Mouse (Mus musculus) hindbrain, embryonic 14.5 days (tissue): Measurements from ENCODE around the gene Ndufs6. TPM values are rescaled to one million over a fixed set of nuclear protein-coding genes. Genes with fewer than 3 reads are reported as not detected.

Source experiments
- ATAC-seq: fragments of 200-750 bp; cut with Nextera tagmentation; 2 replicates; pipeline ENCODE4 v1.8.0; 2017; ENCODE audit warnings: moderate number of reproducible peaks, mild to moderate bottlenecking, moderate TSS enrichment, moderate library complexity; ENCODE audit not compliant: low FRiP score
- DNase-seq: peaks from one replicate; pipeline ENCODE4 v3.0.0-alpha.2; 2015; ENCODE audit warnings: low spot score
- H3K27ac ChIP-seq: fragments of 300-500 bp; sonication (generic); 2 replicates; pipeline ENCODE4 v1.5.1; 2014; ENCODE audit warnings: mild to moderate bottlenecking, moderate library complexity
- H3K27me3 ChIP-seq: fragments of 300-500 bp; sonication (generic); 2 replicates; pipeline ENCODE4 v1.6.1; 2014; ENCODE audit warnings: mild to moderate bottlenecking, low read length, mixed read lengths; ENCODE audit not compliant: control insufficient read depth, insufficient read depth
- H3K36me3 ChIP-seq: fragments of 300-500 bp; sonication (generic); replicated peaks from 2 replicates; pipeline ENCODE4 v1.6.1; 2014; ENCODE audit not compliant: control insufficient read depth, insufficient read depth
- H3K4me1 ChIP-seq: fragments of 300-500 bp; sonication (generic); replicated peaks from 2 replicates; pipeline ENCODE4 v1.6.1; 2014; ENCODE audit warnings: antibody characterized with exemption, low read length, mixed read lengths; ENCODE audit not compliant: control insufficient read depth, insufficient read depth
- H3K4me2 ChIP-seq: fragments of 300-500 bp; sonication (generic); replicated peaks from 2 replicates; pipeline ENCODE4 v1.6.1; 2014; ENCODE audit warnings: mild to moderate bottlenecking, moderate library complexity
- H3K4me3 ChIP-seq: fragments of 300-500 bp; sonication (generic); replicated peaks from 2 replicates; pipeline ENCODE4 v1.5.1; 2014; ENCODE audit warnings: mild to moderate bottlenecking, low read length
- H3K9ac ChIP-seq: fragments of 300-500 bp; sonication (generic); 2 replicates; pipeline ENCODE4 v1.6.1; 2014
- H3K9me3 ChIP-seq: fragments of 300-500 bp; sonication (generic); 2 replicates; pipeline ENCODE4 v1.6.1; 2016; ENCODE audit warnings: low read length; ENCODE audit not compliant: control insufficient read depth
- whole genome bisulfite sequencing: fragments of 180-500 bp; shearing (Covaris S2); extraction: QIAGEN DNeasy Blood & Tissue Kit; methylation state at CpG from one replicate; pipeline ENCODE4 v1.1.7; 2014; 5-methylcytosine and 5-hydroxymethylcytosine counted together
- polyA plus RNA-seq: library from polyadenylated mRNA; unstranded; fragments of >200 nt; fragmentation: Nextera tagmentation; extraction: Ambion mirVana; gene quantifications from 2 replicates; pipeline ENCODE4 v1.2.1, GENCODE M21; 2014

Gene Ndufs6
- polyA plus RNA-seq, 1 experiment from 2014 or later = 433 TPM

GRCm38 (mm10) chr13:73347171-73347570, 18.8 kb upstream of the Ndufs6 start:
- H3K4me3 ChIP-seq = no peak overlapping the region
- no peaks in the 10 kb centered on the region for H3K36me3 ChIP-seq
- no peaks in the 10 kb centered on the region for H3K4me1 ChIP-seq
- 81% methylated on average over 3 of the region's 3 CpGs for WGBS
- DNase-seq (no peak), ATAC-seq (no peak)
- no peak overlapping the region for H3K4me2 ChIP-seq
- H3K27me3 ChIP-seq = no peaks in the 10 kb centered on the region
- H3K9me3 ChIP-seq = no peaks in the 10 kb centered on the region
- no peak overlapping the region for H3K27ac ChIP-seq
- no peak overlapping the region for H3K9ac ChIP-seq

- no peak for ATAC-seq
Measured at GRCm38 (mm10) chr13:73346743-73347142, 18.4 kb upstream of the Ndufs6 start.

GRCm38 (mm10) chr13:73346131-73346530, 17.8 kb upstream of the Ndufs6 start:
- no peak overlapping the region for H3K27ac ChIP-seq
- 48% methylated on average over 2 of the region's 2 CpGs for WGBS

More at GRCm38 (mm10) chr13:73346743-73347142, 18.4 kb upstream of the Ndufs6 start:
- H3K27me3 ChIP-seq = no peaks in the 10 kb centered on the region
- no peak overlapping the region for H3K4me3 ChIP-seq
- no peaks in the 10 kb centered on the region for H3K36me3 ChIP-seq
- no peaks in the 10 kb centered on the region for H3K4me1 ChIP-seq
- no peak overlapping the region for H3K9ac ChIP-seq
- H3K9me3 ChIP-seq = no peaks in the 10 kb centered on the region
- no peak overlapping the region for H3K27ac ChIP-seq
- no peak overlapping the region for H3K4me2 ChIP-seq
- no peak for DNase-seq
- WGBS = 75% methylated on average over 4 of the region's 4 CpGs

GRCm38 (mm10) chr13:73345102-73345890, 17.0 kb upstream of the Ndufs6 start:
- Histone ChIP-seq H3K4me3 (no peak overlapping the region), H3K4me2 (no peak overlapping the region), H3K9ac (no peak overlapping the region), H3K27me3 (no peaks in the 10 kb centered on the region), H3K4me1 (no peaks in the 10 kb centered on the region), H3K27ac (no peak overlapping the region), H3K9me3 (no peaks in the 10 kb centered on the region), H3K36me3 (no peaks in the 10 kb centered on the region)
- 80% methylated on average over 9 of the region's 9 CpGs for WGBS
- DNase-seq = no peak
- ATAC-seq = no peak

More at GRCm38 (mm10) chr13:73346131-73346530, 17.8 kb upstream of the Ndufs6 start:
- H3K27me3 ChIP-seq = no peaks in the 10 kb centered on the region
- no peaks in the 10 kb centered on the region for H3K9me3 ChIP-seq
- no peaks in the 10 kb centered on the region for H3K4me1 ChIP-seq
- DNase-seq = no peak
- H3K9ac ChIP-seq = no peak overlapping the region
- no peak overlapping the region for H3K4me2 ChIP-seq
- no peak overlapping the region for H3K4me3 ChIP-seq
- no peak for ATAC-seq
- H3K36me3 ChIP-seq = no peaks in the 10 kb centered on the region

GRCm38 (mm10) chr13:73336753-73337152, 8.4 kb upstream of the Ndufs6 start:
- no peaks in the 10 kb centered on the region for H3K27me3 ChIP-seq

GRCm38 (mm10) chr13:73331736-73332135, 3.4 kb upstream of the Ndufs6 start:
- DNase-seq (no peak), ATAC-seq (no peak)
- Histone ChIP-seq H3K27ac (no peak overlapping the region), H3K4me2 (peak overlapping the region; percentile 76), H3K9me3 (no peaks in the 10 kb centered on the region), H3K27me3 (no peaks in the 10 kb centered on the region), H3K4me1 (peaks cover 24% of the 10 kb centered on the region), H3K9ac (peak overlapping the region; percentile 88), H3K4me3 (peak overlapping the region; percentile 90), H3K36me3 (no peaks in the 10 kb centered on the region)
- 82% methylated on average over 3 of the region's 3 CpGs for WGBS

More at GRCm38 (mm10) chr13:73336753-73337152, 8.4 kb upstream of the Ndufs6 start:
- Histone ChIP-seq H3K9ac (no peak overlapping the region), H3K9me3 (no peaks in the 10 kb centered on the region), H3K4me1 (peaks cover 3% of the 10 kb centered on the region; the same call in 1 of the 2 replicates), H3K27ac (no peak overlapping the region), H3K4me3 (no peak overlapping the region), H3K36me3 (no peaks in the 10 kb centered on the region), H3K4me2 (no peak overlapping the region)
- ATAC-seq (no peak), DNase-seq (no peak)
- WGBS = 32% methylated on average over 7 of the region's 7 CpGs

GRCm38 (mm10) chr13:73330844-73331501, 2.6 kb upstream of the Ndufs6 start:
- Histone ChIP-seq H3K9ac (peak overlapping the region; percentile 88), H3K27ac (peak overlapping the region; percentile 94), H3K4me2 (peak overlapping the region; percentile 76), H3K36me3 (0 out of 2 replicates have a peak, but pooled peaks cover 7% of the 10 kb centered on the region), H3K4me3 (peak overlapping the region; percentile 90), H3K27me3 (no peaks in the 10 kb centered on the region), H3K4me1 (peaks cover 24% of the 10 kb centered on the region), H3K9me3 (no peaks in the 10 kb centered on the region)
- peak; percentile 93 for ATAC-seq
- DNase-seq = peak; percentile 93
- under 1% methylated on average over 42 of the region's 42 CpGs for WGBS

GRCm38 (mm10) chr13:73323406-73323805, 4.9 kb downstream of the Ndufs6 start:
- 95% methylated on average over 4 of the region's 4 CpGs for WGBS

GRCm38 (mm10) chr13:73322626-73323025, 5.7 kb downstream of the Ndufs6 start:
- DNase-seq (no peak), ATAC-seq (no peak)
- Histone ChIP-seq H3K4me2 (no peak overlapping the region), H3K9me3 (peaks cover under 1% of the 10 kb centered on the region; the same call in 1 of the 2 replicates), H3K27me3 (no peaks in the 10 kb centered on the region), H3K36me3 (peaks cover 74% of the 10 kb centered on the region), H3K4me3 (no peak overlapping the region), H3K4me1 (peaks cover 5% of the 10 kb centered on the region), H3K9ac (no peak overlapping the region), H3K27ac (no peak overlapping the region)
- 78% methylated on average over 10 of the region's 10 CpGs for WGBS

More at GRCm38 (mm10) chr13:73323406-73323805, 4.9 kb downstream of the Ndufs6 start:
- Histone ChIP-seq H3K9ac (no peak overlapping the region), H3K27ac (no peak overlapping the region), H3K4me2 (no peak overlapping the region), H3K36me3 (peaks cover 66% of the 10 kb centered on the region), H3K4me1 (peaks cover 6% of the 10 kb centered on the region), H3K4me3 (no peak overlapping the region), H3K9me3 (no peaks in the 10 kb centered on the region), H3K27me3 (no peaks in the 10 kb centered on the region)
- no peak for DNase-seq
- ATAC-seq = no peak
